Mouse (Mus musculus) hindbrain, postnatal 0 days (tissue): ENCODE data around the gene Mrpl2. TPM values are rescaled to one million over a fixed set of nuclear protein-coding genes. Genes with fewer than 3 reads are reported as not detected.

Experiments used
- ATAC-seq: fragments of 200-750 bp; cut with Nextera tagmentation; 2 replicates; pipeline ENCODE4 v1.8.0; 2017; ENCODE audit warnings: mild to moderate bottlenecking, moderate TSS enrichment, moderate library complexity
- DNase-seq: peaks from one replicate; pipeline ENCODE4 v3.0.0-alpha.2; 2015; ENCODE audit warnings: low spot score
- H3K27ac ChIP-seq: fragments of 300-500 bp; sonication (generic); 2 replicates; pipeline ENCODE4 v1.5.1; 2014; ENCODE audit warnings: mild to moderate bottlenecking
- H3K27me3 ChIP-seq: fragments of 300-500 bp; sonication (generic); 2 replicates; pipeline ENCODE4 v1.6.1; 2014; ENCODE audit warnings: low read length, mixed read lengths; ENCODE audit not compliant: insufficient read depth
- H3K36me3 ChIP-seq: fragments of 300-500 bp; sonication (generic); 2 replicates; pipeline ENCODE4 v1.6.1; 2014; ENCODE audit warnings: low read length, mixed read lengths; ENCODE audit not compliant: insufficient read depth
- H3K4me1 ChIP-seq: fragments of 300-500 bp; sonication (generic); 2 replicates; pipeline ENCODE4 v1.6.1; 2014; ENCODE audit warnings: antibody characterized with exemption, low read length, mixed read lengths; ENCODE audit not compliant: insufficient read depth
- H3K4me2 ChIP-seq: fragments of 300-500 bp; sonication (generic); 2 replicates; pipeline ENCODE4 v1.6.1; 2014; ENCODE audit warnings: low read depth, mild to moderate bottlenecking, low read length, moderate library complexity, mixed read lengths
- H3K4me3 ChIP-seq: fragments of 300-500 bp; sonication (generic); 2 replicates; pipeline ENCODE4 v1.5.1; 2014; ENCODE audit warnings: low read length
- H3K9ac ChIP-seq: fragments of 300-500 bp; sonication (generic); replicated peaks from 2 replicates; pipeline ENCODE4 v1.6.1; 2014; ENCODE audit warnings: mild to moderate bottlenecking, low read length, moderate library complexity, mixed read lengths
- H3K9me3 ChIP-seq: fragments of 300-500 bp; sonication (generic); 2 replicates; pipeline ENCODE4 v1.6.1; 2016; ENCODE audit warnings: low read length, mixed read lengths
- CTCF ChIP-seq: IDR thresholded peaks from 2 replicates; pipeline ENCODE4 v1.5.1; 2016; ENCODE audit warnings: antibody characterized with exemption, control low read depth, low read depth
- WGBS: fragments of 180-500 bp; shearing (Covaris S2); extraction: QIAGEN DNeasy Blood & Tissue Kit; methylation state at CpG from one replicate; pipeline ENCODE4 v1.1.7; 2014; 5-methylcytosine and 5-hydroxymethylcytosine counted together
- polyA plus RNA-seq: library from polyadenylated mRNA; unstranded; fragments of >200 nt; fragmentation: Nextera tagmentation; extraction: Ambion mirVana; gene quantifications from 2 replicates; pipeline ENCODE4 v1.2.1, GENCODE M21; 2015
- total RNA-seq: library from RNA; depleted of rRNA; stranded (reverse); fragments of >200 nt; gene quantifications from 2 replicates; pipeline ENCODE4 v1.2.3, GENCODE M21; 2014; rRNA removed

Gene Mrpl2
- total RNA-seq (55.4 and 67.2 TPM in 2 replicates), polyA plus RNA-seq (90.2 and 95.5 TPM in 2 replicates)

GRCm38 (mm10) chr17:46645561-46646321 lies at the start of gene Mrpl2, which contains the start of gene Klc4:
Mrpl2 (plus strand) TSS chr17:46646229.
Klc4 (minus strand) TSS chr17:46646022.
- ATAC-seq, result peak; percentile 75
- Histone ChIP-seq H3K36me3 (peaks cover 10% of the 10 kb centered on the region; the same call in 1 of the 2 replicates), H3K27me3 (no peaks in the 10 kb centered on the region), H3K4me2 (peak within 1 kb of the TSS; percentile 97), H3K27ac (peak within 1 kb of the TSS; percentile 85), H3K9me3 (no peaks in the 10 kb centered on the region), H3K9ac (peak within 1 kb of the TSS; percentile 77), H3K4me1 (peaks cover 10% of the 10 kb centered on the region; the same call in 1 of the 2 replicates), H3K4me3 (peak within 1 kb of the TSS; percentile 59)
- no peak for TF ChIP-seq CTCF
- under 1% methylated on average over 52 of the region's 53 CpGs for WGBS
- DNase-seq, result peak; percentile 98

GRCm38 (mm10) chr17:46597956-46598355 lies 48.1 kb upstream of the Mrpl2 start:
- Histone ChIP-seq H3K4me3 (no peak overlapping the region), H3K27me3 (no peaks in the 10 kb centered on the region), H3K9ac (no peak overlapping the region), H3K9me3 (no peaks in the 10 kb centered on the region), H3K4me2 (no peak overlapping the region), H3K4me1 (no peaks in the 10 kb centered on the region), H3K36me3 (no peaks in the 10 kb centered on the region), H3K27ac (no peak overlapping the region)
- 94% methylated on average over 11 of the region's 11 CpGs for WGBS
- TF ChIP-seq CTCF, result no peak
- ATAC-seq, result no peak
- no peak for DNase-seq

- no peaks in the 10 kb centered on the region for H3K4me1 ChIP-seq
- no peak overlapping the region for H3K9ac ChIP-seq
- H3K4me3 ChIP-seq, result no peak overlapping the region
- DNase-seq, result no peak
- TF ChIP-seq CTCF, result no peak
- H3K27me3 ChIP-seq, result no peaks in the 10 kb centered on the region
- WGBS, result 85% methylated on average over 4 of the region's 4 CpGs
- no peaks in the 10 kb centered on the region for H3K36me3 ChIP-seq
- H3K9me3 ChIP-seq, result no peaks in the 10 kb centered on the region
- H3K4me2 ChIP-seq, result no peak overlapping the region
- no peak for ATAC-seq
- H3K27ac ChIP-seq, result no peak overlapping the region
These were observed 47.1 kb upstream of the Mrpl2 start for GRCm38 (mm10) chr17:46598963-46599362.

GRCm38 (mm10) chr17:46600569-46600968 lies 45.5 kb upstream of the Mrpl2 start:
- H3K9me3 ChIP-seq, result no peaks in the 10 kb centered on the region
- H3K36me3 ChIP-seq, result no peaks in the 10 kb centered on the region
- H3K27ac ChIP-seq, result no peak overlapping the region
- H3K4me2 ChIP-seq, result no peak overlapping the region
- no peaks in the 10 kb centered on the region for H3K4me1 ChIP-seq
- no peaks in the 10 kb centered on the region for H3K27me3 ChIP-seq
- DNase-seq (no peak), ATAC-seq (no peak)
- 0 out of 2 replicates have a peak, but pooled peaks have one; percentile 20 for TF ChIP-seq CTCF
- WGBS, result 91% methylated on average over 2 of the region's 2 CpGs
- H3K4me3 ChIP-seq, result no peak overlapping the region
- no peak overlapping the region for H3K9ac ChIP-seq

GRCm38 (mm10) chr17:46602212-46602611 lies 43.8 kb upstream of the Mrpl2 start:
- Histone ChIP-seq H3K4me3 (no peak overlapping the region), H3K36me3 (no peaks in the 10 kb centered on the region), H3K9ac (no peak overlapping the region), H3K9me3 (no peaks in the 10 kb centered on the region), H3K27ac (no peak overlapping the region), H3K4me1 (no peaks in the 10 kb centered on the region), H3K27me3 (no peaks in the 10 kb centered on the region), H3K4me2 (no peak overlapping the region)
- DNase-seq, result no peak
- WGBS, result 74% methylated on average over 9 of the region's 9 CpGs
- TF ChIP-seq CTCF, result no peak
- ATAC-seq, result no peak

DNA sequence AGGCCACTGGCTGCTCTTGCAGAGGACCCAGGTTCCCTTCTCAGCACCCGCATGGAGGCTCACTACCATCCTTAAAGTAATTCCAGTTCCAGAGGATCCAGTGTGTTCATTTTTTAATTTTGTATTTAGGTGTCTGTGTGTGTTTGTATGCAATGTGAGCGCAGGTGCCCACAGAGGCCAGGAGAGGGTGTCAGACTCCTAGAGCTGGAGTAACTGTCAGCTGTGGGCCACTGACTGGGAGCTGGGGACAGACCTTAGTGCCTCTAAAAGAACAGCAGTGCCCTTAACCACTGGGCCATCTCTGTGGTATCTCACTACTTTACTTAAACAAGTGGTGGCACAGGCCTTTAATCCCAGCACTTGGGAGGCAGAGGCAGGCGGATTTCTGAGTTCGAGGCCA lies 42.8 kb upstream of the Mrpl2 start:
- Histone ChIP-seq H3K4me1 (no peaks in the 10 kb centered on the region), H3K4me2 (no peak overlapping the region), H3K27me3 (no peaks in the 10 kb centered on the region), H3K4me3 (no peak overlapping the region), H3K9ac (no peak overlapping the region), H3K27ac (no peak overlapping the region), H3K9me3 (no peaks in the 10 kb centered on the region), H3K36me3 (no peaks in the 10 kb centered on the region)
- WGBS, result 97% methylated on average over 4 of the region's 4 CpGs
- ATAC-seq, result no peak
- no peak; the same call in 1 of the 2 replicates for TF ChIP-seq CTCF
- no peak for DNase-seq

- no peak overlapping the region for H3K9ac ChIP-seq
- H3K9me3 ChIP-seq, result no peaks in the 10 kb centered on the region
- no peaks in the 10 kb centered on the region for H3K36me3 ChIP-seq
- no peak for TF ChIP-seq CTCF
- H3K4me1 ChIP-seq, result no peaks in the 10 kb centered on the region
- no peak overlapping the region for H3K27ac ChIP-seq
- H3K27me3 ChIP-seq, result no peaks in the 10 kb centered on the region
- WGBS, result 56% methylated on average over 5 of the region's 5 CpGs
- no peak overlapping the region for H3K4me3 ChIP-seq
- H3K4me2 ChIP-seq, result no peak overlapping the region
- ATAC-seq (no peak), DNase-seq (no peak)
These were observed 40.9 kb upstream of the Mrpl2 start for GRCm38 (mm10) chr17:46605126-46605525.
